Mouse (Mus musculus): ENCODE results near the gene Mamstr. TPM values are rescaled to one million over a fixed set of nuclear protein-coding genes. Genes with fewer than 3 reads are reported as not detected.

Mamstr gene
- polyA plus RNA-seq, 1 experiment from 2014 or later = 14.2 TPM

DNA sequence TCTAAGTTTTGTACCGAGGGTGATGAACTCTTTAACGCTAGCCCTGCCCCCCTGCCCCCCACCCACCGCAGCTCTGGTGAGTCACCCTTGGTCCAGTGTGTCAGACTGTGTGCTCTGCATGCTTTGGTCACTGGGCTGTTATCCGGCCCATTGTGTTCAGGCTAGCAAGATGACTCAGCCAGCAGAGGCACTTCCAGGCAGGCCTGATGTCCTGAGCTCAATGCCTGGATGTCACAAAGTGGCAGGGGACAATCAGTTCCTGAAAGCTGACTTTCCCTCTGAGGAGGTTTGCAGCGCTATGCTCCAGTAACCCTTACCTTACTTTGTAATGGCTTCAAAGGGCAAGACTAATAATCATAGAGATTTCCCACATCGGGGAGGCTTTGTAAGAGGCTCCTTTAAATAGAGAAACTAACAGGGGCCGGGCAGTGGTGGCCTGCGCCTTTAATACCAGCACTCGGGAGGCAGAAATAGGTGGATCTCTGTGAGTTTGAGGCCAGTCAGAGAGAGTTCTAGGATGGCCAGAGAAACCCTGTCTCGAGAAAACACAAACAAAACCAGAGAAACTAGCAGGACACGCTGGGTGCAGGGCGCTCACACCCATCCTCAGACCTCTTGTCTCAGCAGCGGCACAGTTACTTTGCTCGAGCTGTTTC lies 40.3 kb downstream of the Mamstr start:
- H3K36me3 ChIP-seq (ENCODE audit: control insufficient read depth, insufficient read depth, low read length) = no peaks in the 10 kb centered on the region
- H3K27me3 ChIP-seq (ENCODE audit: control insufficient read depth, insufficient read depth, low read length) = no peaks in the 10 kb centered on the region
- H3K27ac ChIP-seq (ENCODE audit: low read length) = peak overlapping the region; percentile 75
- no peak overlapping the region for H3K4me2 ChIP-seq (ENCODE audit: low read depth, low read length)
- no peak overlapping the region for H3K4me3 ChIP-seq (replicated peaks; ENCODE audit: low read length)
- 63% methylated on average over 14 of the region's 14 CpGs for WGBS
- peaks cover 13% of the 10 kb centered on the region for H3K4me1 ChIP-seq (ENCODE audit: control insufficient read depth, insufficient read depth, low read length)
- ATAC-seq (ENCODE audit: insufficient read depth, low FRiP score) = peak; percentile 67; the same call in 1 of the 2 replicates
- H3K9ac ChIP-seq (ENCODE audit: low read length) = peak overlapping the region; percentile 2; the same call in 1 of the 2 replicates
- no peaks in the 10 kb centered on the region for H3K9me3 ChIP-seq (replicated peaks; ENCODE audit: control insufficient read depth, low read length)

GRCm38 (mm10) chr7:45681046-45681736 lies 41.4 kb downstream of the Mamstr start:
- H3K27me3 ChIP-seq (ENCODE audit: control insufficient read depth, insufficient read depth, low read length) = no peaks in the 10 kb centered on the region
- no peaks in the 10 kb centered on the region for H3K36me3 ChIP-seq (ENCODE audit: control insufficient read depth, insufficient read depth, low read length)
- H3K4me3 ChIP-seq (replicated peaks; ENCODE audit: low read length) = no peak overlapping the region
- no peaks in the 10 kb centered on the region for H3K9me3 ChIP-seq (replicated peaks; ENCODE audit: control insufficient read depth, low read length)
- peaks cover 24% of the 10 kb centered on the region for H3K4me1 ChIP-seq (ENCODE audit: control insufficient read depth, insufficient read depth, low read length)
- H3K9ac ChIP-seq (ENCODE audit: low read length) = no peak overlapping the region
- peak overlapping the region; percentile 75 for H3K27ac ChIP-seq (ENCODE audit: low read length)
- no peak overlapping the region for H3K4me2 ChIP-seq (ENCODE audit: low read depth, low read length)
- ATAC-seq (ENCODE audit: insufficient read depth, low FRiP score) = peak; percentile 11; the same call in 1 of the 2 replicates
- 75% methylated on average over 8 of the region's 8 CpGs for WGBS

- no peaks in the 10 kb centered on the region for H3K27me3 ChIP-seq (ENCODE audit: control insufficient read depth, insufficient read depth, low read length)
- WGBS = 29% methylated on average over 14 of the region's 14 CpGs
- H3K4me1 ChIP-seq (ENCODE audit: control insufficient read depth, insufficient read depth, low read length) = peaks cover 31% of the 10 kb centered on the region
- H3K9ac ChIP-seq (ENCODE audit: low read length) = peak overlapping the region; percentile 74
- H3K4me2 ChIP-seq (ENCODE audit: low read depth, low read length) = peak overlapping the region; percentile 45
- peak overlapping the region; percentile 75 for H3K27ac ChIP-seq (ENCODE audit: low read length)
- no peaks in the 10 kb centered on the region for H3K9me3 ChIP-seq (replicated peaks; ENCODE audit: control insufficient read depth, low read length)
- H3K4me3 ChIP-seq (replicated peaks; ENCODE audit: low read length) = no peak overlapping the region
- peak; percentile 44; the same call in 1 of the 2 replicates for ATAC-seq (ENCODE audit: insufficient read depth, low FRiP score)
- no peaks in the 10 kb centered on the region for H3K36me3 ChIP-seq (ENCODE audit: control insufficient read depth, insufficient read depth, low read length)
Observed at GRCm38 (mm10) chr7:45682144-45683126, 42.7 kb downstream of the Mamstr start.

- Histone ChIP-seq H3K36me3 (ENCODE audit: control insufficient read depth, insufficient read depth, low read length) (no peaks in the 10 kb centered on the region), H3K9me3 (replicated peaks; ENCODE audit: control insufficient read depth, low read length) (no peaks in the 10 kb centered on the region), H3K4me1 (ENCODE audit: control insufficient read depth, insufficient read depth, low read length) (peaks cover 31% of the 10 kb centered on the region), H3K4me3 (replicated peaks; ENCODE audit: low read length) (no peak within 1 kb of the TSS), H3K27ac (ENCODE audit: low read length) (no peak within 1 kb of the TSS), H3K27me3 (ENCODE audit: control insufficient read depth, insufficient read depth, low read length) (no peaks in the 10 kb centered on the region), H3K4me2 (ENCODE audit: low read depth, low read length) (no peak within 1 kb of the TSS), H3K9ac (ENCODE audit: low read length) (peak within 1 kb of the TSS; percentile 48; the same call in 1 of the 2 replicates)
- no peak for ATAC-seq (ENCODE audit: insufficient read depth, low FRiP score)
- WGBS = 71% methylated on average over 7 of the region's 7 CpGs
Observed at GRCm38 (mm10) chr7:45683396-45684050, 43.7 kb downstream of the Mamstr start, which contains the start of gene Ntn5. Gene Ntn5 (plus strand): TSS chr7:45684022.

GRCm38 (mm10) chr7:45685811-45686210 lies 46.0 kb downstream of the Mamstr start:
- 27% methylated on average over 10 of the region's 10 CpGs for WGBS
- 0 out of 2 replicates have a peak overlapping the region, but pooled peaks have one; percentile 10 for H3K4me2 ChIP-seq (ENCODE audit: low read depth, low read length)
- no peaks in the 10 kb centered on the region for H3K9me3 ChIP-seq (replicated peaks; ENCODE audit: control insufficient read depth, low read length)
- no peaks in the 10 kb centered on the region for H3K36me3 ChIP-seq (ENCODE audit: control insufficient read depth, insufficient read depth, low read length)
- peaks cover 31% of the 10 kb centered on the region for H3K4me1 ChIP-seq (ENCODE audit: control insufficient read depth, insufficient read depth, low read length)
- no peak overlapping the region for H3K27ac ChIP-seq (ENCODE audit: low read length)
- H3K9ac ChIP-seq (ENCODE audit: low read length) = peak overlapping the region; percentile 48; the same call in 1 of the 2 replicates
- no peaks in the 10 kb centered on the region for H3K27me3 ChIP-seq (ENCODE audit: control insufficient read depth, insufficient read depth, low read length)
- ATAC-seq (ENCODE audit: insufficient read depth, low FRiP score) = no peak
- H3K4me3 ChIP-seq (replicated peaks; ENCODE audit: low read length) = no peak overlapping the region

DNA sequence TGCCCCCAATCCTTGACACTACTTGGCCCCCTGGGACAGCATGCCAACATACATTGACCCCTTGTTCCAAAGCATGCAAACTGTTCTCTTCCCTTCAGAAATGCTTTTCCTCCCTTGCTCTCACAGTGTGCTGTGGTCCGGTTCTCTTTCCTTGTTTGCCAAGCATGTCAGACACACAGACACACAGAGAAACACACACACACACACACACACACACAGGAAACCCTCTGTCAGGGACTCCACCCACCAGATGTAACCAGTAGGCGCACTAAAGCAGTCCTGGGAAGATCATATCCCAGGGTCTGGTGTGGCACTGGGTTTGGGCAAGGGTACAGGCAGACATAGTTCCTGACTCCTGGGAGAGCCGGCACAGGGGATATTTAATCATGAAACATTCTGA lies 47.1 kb downstream of the Mamstr start:
- H3K9ac ChIP-seq (ENCODE audit: low read length) = 0 out of 2 replicates have a peak overlapping the region, but pooled peaks have one; percentile 26
- no peak for ATAC-seq (ENCODE audit: insufficient read depth, low FRiP score)
- peaks cover 31% of the 10 kb centered on the region for H3K4me1 ChIP-seq (ENCODE audit: control insufficient read depth, insufficient read depth, low read length)
- no peak overlapping the region for H3K4me2 ChIP-seq (ENCODE audit: low read depth, low read length)
- no peak overlapping the region for H3K4me3 ChIP-seq (replicated peaks; ENCODE audit: low read length)
- H3K9me3 ChIP-seq (replicated peaks; ENCODE audit: control insufficient read depth, low read length) = no peaks in the 10 kb centered on the region
- 55% methylated on average over 3 of the region's 3 CpGs for WGBS
- no peaks in the 10 kb centered on the region for H3K27me3 ChIP-seq (ENCODE audit: control insufficient read depth, insufficient read depth, low read length)
- no peak overlapping the region for H3K27ac ChIP-seq (ENCODE audit: low read length)
- H3K36me3 ChIP-seq (ENCODE audit: control insufficient read depth, insufficient read depth, low read length) = no peaks in the 10 kb centered on the region

DNA sequence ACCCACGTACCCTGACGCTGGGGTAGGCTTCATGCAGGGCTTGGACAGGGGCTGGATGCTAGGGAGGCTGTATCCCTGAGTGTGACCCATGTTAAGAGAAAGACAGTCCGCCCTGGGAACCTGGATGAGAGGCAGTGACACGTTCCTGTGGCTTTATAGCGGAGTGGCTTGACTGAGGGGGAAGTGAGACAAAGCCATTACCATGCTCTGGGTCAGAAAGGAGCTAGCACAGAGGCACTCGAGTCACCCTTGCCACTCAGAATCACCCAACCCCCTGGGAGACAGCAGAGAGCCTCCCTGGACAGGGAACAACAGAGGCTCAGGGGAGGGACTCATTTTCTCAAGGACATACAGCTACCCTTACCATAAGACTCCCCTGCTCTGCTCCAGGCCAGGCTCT lies 49.3 kb downstream of the Mamstr start:
- Histone ChIP-seq H3K9me3 (replicated peaks; ENCODE audit: control insufficient read depth, low read length) (no peaks in the 10 kb centered on the region), H3K4me2 (ENCODE audit: low read depth, low read length) (no peak overlapping the region), H3K36me3 (ENCODE audit: control insufficient read depth, insufficient read depth, low read length) (no peaks in the 10 kb centered on the region), H3K27ac (ENCODE audit: low read length) (no peak overlapping the region), H3K4me3 (replicated peaks; ENCODE audit: low read length) (no peak overlapping the region), H3K9ac (ENCODE audit: low read length) (no peak overlapping the region), H3K4me1 (ENCODE audit: control insufficient read depth, insufficient read depth, low read length) (peaks cover 20% of the 10 kb centered on the region), H3K27me3 (ENCODE audit: control insufficient read depth, insufficient read depth, low read length) (no peaks in the 10 kb centered on the region)
- ATAC-seq (ENCODE audit: insufficient read depth, low FRiP score) = no peak
- WGBS = 68% methylated on average over 6 of the region's 6 CpGs

GRCm38 (mm10) chr7:45689800-45690199 lies 50.0 kb downstream of the Mamstr start:
- peaks cover 20% of the 10 kb centered on the region for H3K4me1 ChIP-seq (ENCODE audit: control insufficient read depth, insufficient read depth, low read length)
- H3K27ac ChIP-seq (ENCODE audit: low read length) = no peak overlapping the region
- no peaks in the 10 kb centered on the region for H3K36me3 ChIP-seq (ENCODE audit: control insufficient read depth, insufficient read depth, low read length)
- H3K4me2 ChIP-seq (ENCODE audit: low read depth, low read length) = no peak overlapping the region
- 58% methylated on average over 11 of the region's 11 CpGs for WGBS
- no peak overlapping the region for H3K9ac ChIP-seq (ENCODE audit: low read length)
- H3K9me3 ChIP-seq (replicated peaks; ENCODE audit: control insufficient read depth, low read length) = no peaks in the 10 kb centered on the region
- H3K27me3 ChIP-seq (ENCODE audit: control insufficient read depth, insufficient read depth, low read length) = no peaks in the 10 kb centered on the region
- no peak overlapping the region for H3K4me3 ChIP-seq (replicated peaks; ENCODE audit: low read length)
- ATAC-seq (ENCODE audit: insufficient read depth, low FRiP score) = no peak
